Mouse (Mus musculus) lung, adult 2 months (tissue): ENCODE results near the gene Pde4dip.

ENCODE experiments used
- CTCF ChIP-seq: fragments of 200-500 bp; IDR thresholded peaks from 2 replicates; pipeline ENCODE4 v1.5.1; 2011; ENCODE audit warnings: mild to moderate bottlenecking, low read length, control low read depth; ENCODE audit not compliant: insufficient read depth
- POLR2A ChIP-seq: fragments of 200-500 bp; IDR thresholded peaks from 2 replicates; pipeline ENCODE4 v1.6.1; 2011; ENCODE audit warnings: low read depth, mild to moderate bottlenecking, control low read depth, low read length, borderline replicate concordance; ENCODE audit errors: extremely low read depth

GRCm38 (mm10) chr3:97931310-97931885, 42.9 kb upstream of the Pde4dip start:
- no peak for TF ChIP-seq CTCF
- TF ChIP-seq POLR2A = no peak
